8 mouse cellular contexts compared by ENCODE assay signal in genomic region chr2:26445666-26446445, GRCm38 (mm10). TPM values are rescaled to one million over a fixed set of nuclear protein-coding genes. Genes with fewer than 3 reads are reported as not detected.
DNase-seq lines count a peak whose midpoint lies in the region; ATAC-seq and TF ChIP-seq lines count a peak whose summit lies in the region.

No protein-coding gene starts in this region.

- no peaks in the 10 kb centered on the region for H3K9me3 ChIP-seq in CH12.LX (replicated peaks; ENCODE audit: low read length)
- H3K9me3 ChIP-seq in forebrain, embryonic 11.5 days (ENCODE audit: control insufficient read depth, low read length) = no peaks in the 10 kb centered on the region
- H3K9me3 ChIP-seq in liver, postnatal 0 days (ENCODE audit: low read length) = no peaks in the 10 kb centered on the region

- in situ Hi-C loops in CH12.LX (cut with MboI; ENCODE audit: low pct_ligation_motif_present, low pct_unique_long_range_greater_than_20kb, low sequenced_read_pairs) = no loop called here

- under 1% methylated on average over 44 of the region's 44 CpGs for WGBS in forebrain, embryonic 11.5 days
- under 1% methylated on average over 39 of the region's 44 CpGs for WGBS in liver, postnatal 0 days (ENCODE audit: insufficient replicate concordance)

- peak in 1 of 2 experiments; percentile 19; a peak in 2 of 4 replicates for TF ChIP-seq CTCF in CH12.LX (conservative IDR thresholded peaks at IDR 0.05 in 1 of 2, IDR thresholded peaks at IDR 0.05 in 1 of 2; ENCODE audit: low read depth in 2 of 2, low read length in 2 of 2)
- TF ChIP-seq CTCF in liver, postnatal 0 days (IDR thresholded peaks at IDR 0.05; ENCODE audit: low read depth) = peak; percentile 39

- H3K27ac ChIP-seq in CH12.LX (ENCODE audit: insufficient read depth, low read depth) = peak overlapping the region; percentile 17; the same call in 1 of the 2 replicates
- H3K27ac ChIP-seq in forebrain, embryonic 11.5 days (ENCODE audit: low read depth, low read length) = peak overlapping the region; percentile 84
- peak overlapping the region; percentile 97 for H3K27ac ChIP-seq in liver, postnatal 0 days (ENCODE audit: low read depth)

- TF ChIP-seq RAD21 in CH12.LX (IDR thresholded peaks at IDR 0.05; ENCODE audit: low read depth, low read length) = no peak

- dilution Hi-C loops in CH12.LX (cut with MboI; ENCODE audit: extremely low pct_ligation_motif_present, extremely low pct_unique_long_range_greater_than_20kb, low sequenced_read_pairs) = no loop called here

- ATAC-seq in forebrain, embryonic 11.5 days (replicated peaks; ENCODE audit: low FRiP score) = peak; percentile 90
- peak; percentile 82 for ATAC-seq in liver, postnatal 0 days
- ATAC-seq in neutrophil, adult 5-6 weeks (ENCODE audit: extremely low read depth, insufficient number of reproducible peaks, low FRiP score, poor library complexity, severe bottlenecking) = peak; percentile 45

- no peaks in the 10 kb centered on the region for H3K27me3 ChIP-seq in CH12.LX (replicated peaks)
- H3K27me3 ChIP-seq in forebrain, embryonic 11.5 days (ENCODE audit: control insufficient read depth, insufficient read depth, low read length) = no peaks in the 10 kb centered on the region
- H3K27me3 ChIP-seq in liver, postnatal 0 days (ENCODE audit: insufficient read depth, low read length) = no peaks in the 10 kb centered on the region

- H3K79me2 ChIP-seq in CH12.LX (replicated peaks; ENCODE audit: control insufficient read depth, extremely low read depth, insufficient read depth, poor library complexity, severe bottlenecking) = peaks cover 33% of the 10 kb centered on the region

- peak overlapping the region; percentile 53 for H3K9ac ChIP-seq in CH12.LX (ENCODE audit: insufficient read depth, low read depth)
- peak overlapping the region; percentile 69 for H3K9ac ChIP-seq in forebrain, embryonic 11.5 days (ENCODE audit: low read length)
- peak overlapping the region; percentile 70 for H3K9ac ChIP-seq in liver, postnatal 0 days (replicated peaks)

- peak overlapping the region; percentile 40 for H3K4me2 ChIP-seq in CH12.LX (ENCODE audit: insufficient read depth, low read depth, poor library complexity, severe bottlenecking)
- peak overlapping the region; percentile 82 for H3K4me2 ChIP-seq in forebrain, embryonic 11.5 days (ENCODE audit: low read depth, low read length, severe bottlenecking)
- H3K4me2 ChIP-seq in liver, postnatal 0 days (ENCODE audit: low read depth, low read length) = peak overlapping the region; percentile 98

- peaks cover 9 to 41% of the 10 kb centered on the region in 2 experiments for H3K4me1 ChIP-seq in CH12.LX (ENCODE audit: control insufficient read depth in 1 of 2, insufficient read depth in 2 of 2)
- peaks cover 13% of the 10 kb centered on the region; the same call in 1 of the 2 replicates for H3K4me1 ChIP-seq in forebrain, embryonic 11.5 days (replicated peaks; ENCODE audit: control insufficient read depth, insufficient read depth, low read length)
- peaks cover 24% of the 10 kb centered on the region for H3K4me1 ChIP-seq in liver, postnatal 0 days (ENCODE audit: insufficient read depth)

- intact Hi-C loops in heart, postnatal 10 days (cut with DNase I) = loop anchor here (5.0 kb wide), 1 partner anchor 124 kb away; no protein-coding TSS in a partner anchor

- H3K36me3 ChIP-seq in CH12.LX (replicated peaks in 1 of 2; ENCODE audit: control insufficient read depth in 1 of 2, insufficient read depth in 1 of 2, low read length in 1 of 2) = peaks cover 10 to 27% of the 10 kb centered on the region in 2 experiments
- no peaks in the 10 kb centered on the region; the same call in 1 of the 2 replicates for H3K36me3 ChIP-seq in forebrain, embryonic 11.5 days (ENCODE audit: control insufficient read depth, insufficient read depth, low read length)
- peaks cover 11% of the 10 kb centered on the region for H3K36me3 ChIP-seq in liver, postnatal 0 days (replicated peaks; ENCODE audit: insufficient read depth, low read length)

- H3K4me3 ChIP-seq in CH12.LX (replicated peaks in 1 of 3; ENCODE audit: low read depth in 2 of 3, low read length in 2 of 3, poor library complexity in 1 of 3) = peak overlapping the region; percentile 74 to 87 (median 84)
- H3K4me3 ChIP-seq in forebrain, embryonic 11.5 days (ENCODE audit: low read depth, low read length) = peak overlapping the region; percentile 88
- peak overlapping the region; percentile 86 for H3K4me3 ChIP-seq in liver, postnatal 0 days (ENCODE audit: low read depth, low read length)

- DNase-seq in CH12.LX (ENCODE audit: extremely low read depth) = peak; percentile 90
- DNase-seq in adrenal gland, postnatal 25 days = peak; percentile 90
- DNase-seq in forebrain, embryonic 11.5 days (ENCODE audit: low spot score) = peak; percentile 96
- peak; percentile 96 for DNase-seq in heart, postnatal 10 days
- DNase-seq in layer of hippocampus, adult 18-20 months (ENCODE audit: low spot score in 2 of 2) = peak; percentile 93 to 97
- DNase-seq in liver, postnatal 0 days = peak; percentile 91
- DNase-seq in urinary bladder, adult 2 months (ENCODE audit: low spot score) = peak; percentile 89

- TF ChIP-seq POLR2A in CH12.LX (IDR thresholded peaks at IDR 0.05; ENCODE audit: low read depth, low read length) = peak; percentile 59

- no peak for TF ChIP-seq EP300 in CH12.LX (IDR thresholded peaks at IDR 0.05; ENCODE audit: low read length)
- TF ChIP-seq EP300 in liver, postnatal 0 days (IDR thresholded peaks at IDR 0.05; ENCODE audit: low read depth) = no peak

TF ChIP-seq in CH12.LX, 34 proteins besides CTCF, POLR2A, EP300 and RAD21 (continues in another document):
- no peak for TF ChIP-seq E2F4 (IDR thresholded peaks at IDR 0.05; ENCODE audit: insufficient replicate concordance, low read depth, low read length)
- TF ChIP-seq IRF4 (IDR thresholded peaks at IDR 0.05; ENCODE audit: low read depth, low read length) = no peak
- no peak; the same call in none of the 2 replicates for TF ChIP-seq NELFE (IDR thresholded peaks at IDR 0.05; ENCODE audit: low read depth, low read length)
- peak; percentile 93 for TF ChIP-seq NRF1 (IDR thresholded peaks at IDR 0.05; ENCODE audit: low read depth, low read length)
- no peak; the same call in 1 of the 2 replicates for TF ChIP-seq MAX (IDR thresholded peaks at IDR 0.05; ENCODE audit: low read length)
- TF ChIP-seq POLR2AphosphoS2 (IDR thresholded peaks at IDR 0.05; ENCODE audit: low read depth, low read length) = 0 out of 2 replicates have a peak, but pooled peaks have one; percentile 27
- no peak; the same call in 1 of the 2 replicates for TF ChIP-seq ZMIZ1 (IDR thresholded peaks at IDR 0.05; ENCODE audit: low read depth, low read length)
- no peak for TF ChIP-seq CHD2 (IDR thresholded peaks at IDR 0.05; ENCODE audit: low read length)
- peak; percentile 61; the same call in 1 of the 2 replicates for TF ChIP-seq MYC (IDR thresholded peaks at IDR 0.05; ENCODE audit: low read depth, low read length)
- peak; percentile 64; the same call in 1 of the 2 replicates for TF ChIP-seq UBTF (IDR thresholded peaks at IDR 0.05; ENCODE audit: low read depth, low read length)
- TF ChIP-seq ZNF384 (IDR thresholded peaks at IDR 0.05; ENCODE audit: low read depth, low read length) = no peak

RNA-seq across cellular contexts. Expression of gene Sec16a, which starts 0.8 kb away (rescaled TPM):
- 31.8 and 36.3 TPM in 2 replicates for total RNA-seq in CH12.LX (2012; rRNA removed)
- 22.5 and 22.8 TPM in 2 replicates for total RNA-seq in CH12.LX (2014; rRNA removed)
- 28.6 and 38.9 TPM in 2 replicates for polyA plus RNA-seq in CH12.LX (2012; ENCODE audit: insufficient read length, low read depth)
- 62.7 and 63.4 TPM in 2 replicates for total RNA-seq in adrenal gland, postnatal 25 days (2021)
- 39.3 and 40.9 TPM in 2 replicates for polyA plus RNA-seq in forebrain, embryonic 11.5 days (2014; fragmentation: Nextera tagmentation; extraction: Ambion mirVana)
- 10 to 100 TPM; 38.2 to 45.5 TPM for total RNA-seq in heart, postnatal 10 days (2021)
- 10 to 100 TPM; 50.3 to 50.4 TPM for total RNA-seq in layer of hippocampus, adult 18-20 months (2021)
- polyA plus RNA-seq in liver, postnatal 0 days (2015; fragmentation: Nextera tagmentation; extraction: Ambion mirVana) = 7.8 and 8.0 TPM in 2 replicates
- total RNA-seq in neutrophil, adult 5-6 weeks (2017) = 62.1 and 65.5 TPM in 2 replicates
- 41.7 and 46.3 TPM in 2 replicates for polyA plus RNA-seq in urinary bladder, adult 2 months (2012; rRNA removed)

RNA-seq across cellular contexts. Expression of gene Inpp5e, which starts 36.9 kb away (rescaled TPM):
- total RNA-seq in CH12.LX (2012; rRNA removed) (9.6 and 12.1 TPM in 2 replicates), CH12.LX (2014; rRNA removed) (4.8 and 5.2 TPM in 2 replicates)
- 10.2 and 13.4 TPM in 2 replicates for polyA plus RNA-seq in CH12.LX (2012; ENCODE audit: insufficient read length, low read depth)
- 22.6 and 25.9 TPM in 2 replicates for total RNA-seq in adrenal gland, postnatal 25 days (2021)
- polyA plus RNA-seq in forebrain, embryonic 11.5 days (2014; fragmentation: Nextera tagmentation; extraction: Ambion mirVana) = 26.7 and 31.3 TPM in 2 replicates
- 10 to 100 TPM; 15.3 to 17.1 TPM for total RNA-seq in heart, postnatal 10 days (2021)
- total RNA-seq in layer of hippocampus, adult 18-20 months (2021) = 10 to 100 TPM; 23.3 to 24.5 TPM
- polyA plus RNA-seq in liver, postnatal 0 days (2015; fragmentation: Nextera tagmentation; extraction: Ambion mirVana) = 3.3 and 3.4 TPM in 2 replicates
- 17.1 and 18.5 TPM in 2 replicates for total RNA-seq in neutrophil, adult 5-6 weeks (2017)
- polyA plus RNA-seq in urinary bladder, adult 2 months (2012; rRNA removed) = 22.2 and 28.0 TPM in 2 replicates

RNA-seq across cellular contexts. Expression of gene Pmpca, which starts 56.7 kb away (rescaled TPM):
- total RNA-seq in CH12.LX (2012; rRNA removed) = 79.5 and 91.2 TPM in 2 replicates
- 73.3 and 74.7 TPM in 2 replicates for total RNA-seq in CH12.LX (2014; rRNA removed)
- polyA plus RNA-seq in CH12.LX (2012; ENCODE audit: insufficient read length, low read depth) = 143 and 176 TPM in 2 replicates
- 117 and 151 TPM in 2 replicates for total RNA-seq in adrenal gland, postnatal 25 days (2021)
- polyA plus RNA-seq in forebrain, embryonic 11.5 days (2014; fragmentation: Nextera tagmentation; extraction: Ambion mirVana) = 130 and 131 TPM in 2 replicates
- 100 to 1,000 TPM; 116 to 130 TPM for total RNA-seq in heart, postnatal 10 days (2021)
- 10 to 100 TPM; 83.4 to 91.8 TPM for total RNA-seq in layer of hippocampus, adult 18-20 months (2021)
- polyA plus RNA-seq in liver, postnatal 0 days (2015; fragmentation: Nextera tagmentation; extraction: Ambion mirVana) = 38.8 and 41.3 TPM in 2 replicates
- 52.1 and 65.4 TPM in 2 replicates for total RNA-seq in neutrophil, adult 5-6 weeks (2017)
- 57.3 and 69.9 TPM in 2 replicates for polyA plus RNA-seq in urinary bladder, adult 2 months (2012; rRNA removed)

RNA-seq across cellular contexts. Expression of gene Entr1, which starts 56.7 kb away (rescaled TPM):
- total RNA-seq in CH12.LX (2012; rRNA removed) = 41.9 and 56.9 TPM in 2 replicates
- total RNA-seq in CH12.LX (2014; rRNA removed) = 53.8 and 62.3 TPM in 2 replicates
- 51.9 and 57.3 TPM in 2 replicates for polyA plus RNA-seq in CH12.LX (2012; ENCODE audit: insufficient read length, low read depth)
- total RNA-seq in adrenal gland, postnatal 25 days (2021) = 106 and 110 TPM in 2 replicates
- polyA plus RNA-seq in forebrain, embryonic 11.5 days (2014; fragmentation: Nextera tagmentation; extraction: Ambion mirVana) = 137 and 142 TPM in 2 replicates
- 10 to 100 TPM; 58.5 to 58.8 TPM for total RNA-seq in heart, postnatal 10 days (2021)
- total RNA-seq in layer of hippocampus, adult 18-20 months (2021) = 100 to 1,000 TPM; 140 to 141 TPM
- 28.0 and 29.0 TPM in 2 replicates for polyA plus RNA-seq in liver, postnatal 0 days (2015; fragmentation: Nextera tagmentation; extraction: Ambion mirVana)
- 139 and 145 TPM in 2 replicates for total RNA-seq in neutrophil, adult 5-6 weeks (2017)
- 115 and 140 TPM in 2 replicates for polyA plus RNA-seq in urinary bladder, adult 2 months (2012; rRNA removed)

Comparison
In these comparisons a context has a peak if more than half of its experiments do, and no peak if none do; other contexts are left out.
1. Peak in every context shown above with its lines: DNase-seq, ATAC-seq, H3K4me3 ChIP-seq and H3K27ac ChIP-seq.
2. H3K27ac ChIP-seq: peak in every context shown above with its lines; median percentile 97 in liver, postnatal 0 days; 84 in forebrain, embryonic 11.5 days; 17 in CH12.LX.
3. H3K4me2 ChIP-seq: peak in every context shown above with its lines; median percentile 98 in liver, postnatal 0 days; 82 in forebrain, embryonic 11.5 days; 40 in CH12.LX.